Mouse (Mus musculus) intestine, embryonic 15.5 days (tissue): ENCODE results near the gene Nab2. TPM values are rescaled to one million over a fixed set of nuclear protein-coding genes. Genes with fewer than 3 reads are reported as not detected.
A peak's percentile ranks its signal among the peaks of the same experiment; 100 is the strongest.

Source experiments
- ATAC-seq: fragments of 200-750 bp; cut with Nextera tagmentation; 2 replicates; pipeline ENCODE4 v1.8.0; 2017; ENCODE audit warnings: moderate TSS enrichment, moderate library complexity
- H3K27ac ChIP-seq: fragments of 300-500 bp; sonication (generic); 2 replicates; pipeline ENCODE4 v1.5.1; 2015; ENCODE audit warnings: mild to moderate bottlenecking, inconsistent platforms
- H3K27me3 ChIP-seq: fragments of 300-500 bp; sonication (generic); replicated peaks from 2 replicates; pipeline ENCODE4 v1.6.1; 2015; ENCODE audit warnings: inconsistent platforms
- H3K36me3 ChIP-seq: fragments of 300-500 bp; sonication (generic); 2 replicates; pipeline ENCODE4 v1.6.1; 2015; ENCODE audit warnings: inconsistent platforms
- H3K4me1 ChIP-seq: fragments of 300-500 bp; sonication (generic); replicated peaks from 2 replicates; pipeline ENCODE4 v1.6.1; 2015; ENCODE audit warnings: inconsistent platforms
- H3K4me2 ChIP-seq: fragments of 300-500 bp; sonication (generic); replicated peaks from 2 replicates; pipeline ENCODE4 v1.6.1; 2015; ENCODE audit warnings: mild to moderate bottlenecking, inconsistent platforms
- H3K4me3 ChIP-seq: fragments of 300-500 bp; sonication (generic); replicated peaks from 2 replicates; pipeline ENCODE4 v1.5.1; 2015; ENCODE audit warnings: inconsistent platforms
- H3K9ac ChIP-seq: fragments of 300-500 bp; sonication (generic); 2 replicates; pipeline ENCODE4 v1.6.1; 2015; ENCODE audit warnings: inconsistent platforms
- H3K9me3 ChIP-seq: fragments of 300-500 bp; sonication (generic); 2 replicates; pipeline ENCODE4 v1.6.1; 2016; ENCODE audit warnings: inconsistent platforms
- WGBS: fragments of 180-500 bp; shearing (Covaris S2); methylation state at CpG from one replicate; pipeline ENCODE4 v1.1.7; 2015; 5-methylcytosine and 5-hydroxymethylcytosine counted together
- polyA plus RNA-seq: library from polyadenylated mRNA; unstranded; fragments of >200 nt; fragmentation: Nextera tagmentation; extraction: Ambion mirVana; gene quantifications from 2 replicates; pipeline ENCODE4 v1.2.1, GENCODE M21; 2015

The Nab2 gene
- 8.3 and 8.7 TPM in 2 replicates for polyA plus RNA-seq

DNA sequence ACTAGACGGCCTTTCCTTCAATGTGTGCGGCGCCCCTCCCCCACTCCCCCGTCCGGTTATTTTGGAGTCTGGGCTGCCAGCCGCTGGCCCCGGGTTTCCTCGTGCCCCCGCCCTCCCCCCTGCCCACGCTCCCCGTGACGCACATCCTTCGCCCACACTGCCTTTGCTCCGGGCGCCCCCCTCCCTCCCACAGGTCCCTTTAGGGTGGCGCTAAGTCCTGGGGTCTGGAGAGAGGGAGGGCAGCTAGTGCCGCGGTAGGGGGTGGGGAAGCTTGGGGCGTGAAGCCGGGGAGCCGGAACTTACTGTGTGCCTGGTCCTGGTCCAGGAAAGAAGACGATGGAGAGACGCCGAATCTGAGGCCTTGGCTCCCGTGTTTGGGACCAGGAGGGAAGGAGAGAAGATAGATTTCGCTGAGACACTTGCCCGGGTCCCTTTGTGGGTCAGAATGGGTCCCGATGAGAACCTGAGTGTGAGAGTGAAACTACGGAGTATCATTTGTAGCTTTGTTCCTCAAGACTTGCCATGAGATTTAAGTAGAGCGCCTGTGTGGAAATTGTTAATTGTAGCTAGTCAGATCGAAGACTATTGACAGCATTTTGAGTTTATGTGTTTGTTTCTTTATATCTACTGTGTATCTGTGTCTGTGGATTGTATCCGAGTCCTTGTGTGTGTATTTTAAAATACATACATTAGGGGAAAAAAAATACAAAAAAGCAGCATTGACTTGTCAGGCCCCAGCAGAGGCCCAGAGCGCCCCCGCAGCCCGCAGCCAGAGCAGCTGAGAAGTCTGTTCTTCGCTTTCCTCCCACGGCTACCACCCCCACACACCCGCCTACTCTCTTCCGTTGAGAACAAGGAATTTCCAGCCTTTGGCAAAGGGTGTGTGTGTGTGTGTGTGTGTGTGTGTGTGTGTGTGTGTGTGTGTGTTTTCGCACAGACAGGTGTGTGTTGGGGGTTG lies at the start of gene Nab2:
TSS of gene Nab2 (minus strand) at position 476 of the 958 bp plus-strand sequence.
- Histone ChIP-seq H3K4me3 (peak within 1 kb of the TSS; percentile 68), H3K4me2 (peak within 1 kb of the TSS; percentile 93), H3K4me1 (peaks cover 45% of the 10 kb centered on the region), H3K36me3 (no peaks in the 10 kb centered on the region), H3K27ac (peak within 1 kb of the TSS; percentile 97), H3K9ac (peak within 1 kb of the TSS; percentile 73), H3K9me3 (no peaks in the 10 kb centered on the region), H3K27me3 (peaks cover 4% of the 10 kb centered on the region; the same call in 1 of the 2 replicates)
- WGBS = 5% methylated on average over 39 of the region's 40 CpGs
- peak; percentile 51 for ATAC-seq

DNA sequence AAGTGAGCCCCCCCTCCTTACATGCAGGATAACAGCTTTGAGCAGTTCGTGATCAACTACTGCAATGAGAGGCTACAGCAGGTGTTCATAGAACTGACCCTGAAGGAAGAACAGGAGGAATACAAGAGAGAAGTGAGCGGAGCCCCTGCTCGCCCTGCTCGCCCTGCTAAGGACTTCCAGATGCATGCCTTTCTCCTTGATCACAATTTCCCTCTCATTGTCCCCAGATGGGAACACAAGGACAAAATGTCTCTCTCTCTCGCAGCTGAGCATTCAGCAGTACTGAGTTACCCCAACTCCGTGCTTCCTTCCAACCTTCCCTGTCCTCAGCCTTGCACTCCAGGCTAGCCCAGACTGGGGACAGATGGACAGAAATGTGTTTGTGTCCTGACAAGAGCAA lies 44.4 kb upstream of the Nab2 start:
- Histone ChIP-seq H3K4me3 (no peak overlapping the region), H3K27ac (no peak overlapping the region), H3K9ac (no peak overlapping the region), H3K4me2 (no peak overlapping the region), H3K36me3 (no peaks in the 10 kb centered on the region), H3K9me3 (no peaks in the 10 kb centered on the region), H3K4me1 (peaks cover 7% of the 10 kb centered on the region; the same call in 1 of the 2 replicates), H3K27me3 (no peaks in the 10 kb centered on the region)
- 86% methylated on average over 6 of the region's 6 CpGs for WGBS
- no peak for ATAC-seq

DNA sequence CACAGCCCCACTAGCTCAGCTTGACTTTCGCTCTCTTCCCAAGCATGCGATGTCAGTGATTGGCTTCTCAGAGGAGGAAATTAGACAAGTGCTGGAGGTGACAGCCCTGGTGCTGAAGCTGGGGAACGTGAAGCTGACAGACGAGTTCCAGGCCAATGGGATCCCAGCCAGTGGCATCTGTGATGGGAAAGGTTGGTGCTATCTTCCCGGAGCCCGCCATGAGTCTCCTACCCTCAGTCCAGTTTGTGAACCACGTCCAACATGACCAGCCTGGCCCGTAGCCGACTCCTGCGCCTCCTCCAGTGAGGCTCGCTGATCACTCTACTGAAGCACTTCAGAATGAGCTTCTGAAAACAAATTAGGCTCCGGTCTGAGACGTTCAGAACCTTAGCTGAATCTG lies 42.0 kb upstream of the Nab2 start:
- Histone ChIP-seq H3K9ac (no peak overlapping the region), H3K4me1 (no peaks in the 10 kb centered on the region; the same call in 1 of the 2 replicates), H3K4me2 (no peak overlapping the region), H3K9me3 (no peaks in the 10 kb centered on the region), H3K4me3 (no peak overlapping the region), H3K27ac (no peak overlapping the region), H3K27me3 (no peaks in the 10 kb centered on the region), H3K36me3 (no peaks in the 10 kb centered on the region)
- WGBS = 79% methylated on average over 13 of the region's 13 CpGs
- no peak for ATAC-seq

DNA sequence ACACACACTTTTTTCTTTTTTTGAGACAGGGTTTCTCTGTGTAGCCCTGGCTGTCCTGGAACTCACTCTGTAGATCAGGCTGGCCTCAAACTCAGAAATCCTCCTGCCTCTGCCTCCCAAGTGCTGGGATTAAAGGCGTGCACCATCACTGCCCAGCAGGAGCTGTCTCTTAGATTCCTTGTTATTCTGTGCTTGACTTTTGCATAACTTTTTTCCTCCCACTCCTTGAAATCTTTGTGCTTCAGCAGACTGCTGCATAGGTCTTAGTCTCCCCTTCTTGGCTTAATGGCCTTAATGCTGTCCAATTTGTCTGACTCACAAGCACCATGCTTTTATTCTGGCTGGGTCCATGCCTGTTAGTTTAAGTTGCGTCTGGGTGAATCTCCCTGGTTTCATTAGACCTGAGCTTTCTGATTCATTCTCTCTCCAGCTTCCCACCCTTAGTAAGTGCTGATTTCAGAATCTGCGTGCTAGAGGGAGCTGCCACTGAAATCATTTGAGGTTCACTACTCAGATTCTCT lies 40.5 kb upstream of the Nab2 start:
- ATAC-seq = no peak
- Histone ChIP-seq H3K9me3 (no peaks in the 10 kb centered on the region), H3K27me3 (no peaks in the 10 kb centered on the region), H3K36me3 (no peaks in the 10 kb centered on the region), H3K9ac (no peak overlapping the region), H3K4me2 (no peak overlapping the region), H3K4me1 (peaks cover 5% of the 10 kb centered on the region; the same call in 1 of the 2 replicates), H3K4me3 (no peak overlapping the region), H3K27ac (no peak overlapping the region)
- WGBS = 85% methylated on average over 3 of the region's 3 CpGs

DNA sequence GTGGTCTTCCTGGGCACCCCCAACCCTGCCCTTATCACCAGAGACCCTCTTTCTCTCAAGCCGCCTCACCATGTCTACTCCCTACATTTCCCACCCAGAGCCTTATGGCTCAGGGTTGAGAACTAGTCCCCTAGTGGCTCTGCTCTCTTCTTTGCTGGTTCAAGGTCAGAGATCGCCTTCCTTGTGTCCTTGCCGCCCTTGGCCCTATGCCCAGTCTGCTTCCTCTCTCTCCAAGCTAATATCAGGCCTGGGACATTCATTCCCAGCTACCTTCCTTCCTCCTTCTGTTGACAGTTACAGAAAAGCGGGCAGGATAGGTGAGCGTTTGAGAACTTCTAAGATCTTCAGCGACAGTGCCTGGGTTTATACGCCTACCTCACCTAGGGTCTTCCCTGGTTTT lies 39.4 kb upstream of the Nab2 start:
- Histone ChIP-seq H3K4me2 (no peak overlapping the region), H3K27ac (no peak overlapping the region), H3K4me1 (peaks cover 11% of the 10 kb centered on the region), H3K9me3 (no peaks in the 10 kb centered on the region), H3K27me3 (no peaks in the 10 kb centered on the region), H3K4me3 (no peak overlapping the region), H3K36me3 (no peaks in the 10 kb centered on the region), H3K9ac (no peak overlapping the region)
- ATAC-seq = no peak
- 78% methylated on average over 7 of the region's 7 CpGs for WGBS

DNA sequence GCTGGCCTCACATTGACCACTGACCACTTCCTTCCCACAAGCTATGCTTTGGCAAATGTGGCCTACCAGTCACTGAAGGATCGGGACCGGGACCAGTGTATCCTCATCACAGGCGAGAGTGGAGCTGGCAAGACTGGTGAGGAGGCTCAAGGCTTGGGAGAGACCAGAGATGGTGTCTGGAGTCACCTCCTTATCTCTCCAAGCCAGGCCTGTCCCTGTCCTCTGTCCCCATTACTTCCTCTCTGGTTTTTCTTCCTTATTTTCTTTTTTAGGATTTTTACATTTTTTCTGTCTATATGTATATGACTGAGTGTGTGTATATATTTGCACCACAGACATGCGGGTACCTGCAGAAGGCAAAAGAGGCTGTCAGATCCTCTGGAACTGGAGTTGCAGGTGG lies 37.4 kb upstream of the Nab2 start:
- no peaks in the 10 kb centered on the region for H3K36me3 ChIP-seq
- H3K27ac ChIP-seq = no peak overlapping the region
- H3K4me3 ChIP-seq = no peak overlapping the region
- WGBS = 93% methylated on average over 4 of the region's 4 CpGs
- H3K9me3 ChIP-seq = no peaks in the 10 kb centered on the region
- H3K27me3 ChIP-seq = no peaks in the 10 kb centered on the region
- H3K4me1 ChIP-seq = peaks cover 11% of the 10 kb centered on the region
- no peak overlapping the region for H3K4me2 ChIP-seq
- ATAC-seq = no peak
- no peak overlapping the region for H3K9ac ChIP-seq

DNA sequence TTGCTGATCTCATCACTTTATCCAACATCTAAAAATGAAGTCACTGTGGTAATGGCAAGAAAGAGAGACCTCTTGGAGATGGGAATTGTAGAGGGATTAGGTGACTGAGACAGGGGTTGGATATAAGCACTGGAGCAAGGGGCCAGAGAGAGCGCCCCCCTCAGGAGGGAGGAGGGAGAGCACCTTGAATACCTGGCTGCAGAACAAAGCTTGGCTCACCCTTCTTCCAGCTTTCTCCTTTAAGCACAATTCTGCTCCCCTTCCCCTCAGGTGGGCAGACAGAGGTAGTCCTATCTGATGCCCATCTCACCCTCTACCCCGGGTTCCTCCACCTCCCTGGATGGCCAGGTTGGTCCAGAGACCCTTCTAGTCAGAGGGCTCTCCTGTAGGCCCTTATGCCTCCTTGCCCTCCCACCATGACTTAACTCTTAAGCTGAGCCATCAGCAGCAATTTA lies 36.4 kb upstream of the Nab2 start, which contains the start of gene Myo1a:
TSS of gene Myo1a (plus strand) at position 405 of the 455 bp plus-strand sequence.
- H3K27me3 ChIP-seq = no peaks in the 10 kb centered on the region
- peaks cover 11% of the 10 kb centered on the region for H3K4me1 ChIP-seq
- ATAC-seq = no peak; the same call in 1 of the 2 replicates
- no peaks in the 10 kb centered on the region for H3K9me3 ChIP-seq
- H3K27ac ChIP-seq = peak within 1 kb of the TSS; percentile 62; the same call in 1 of the 2 replicates
- 55% methylated on average over 2 of the region's 2 CpGs for WGBS
- no peak within 1 kb of the TSS for H3K9ac ChIP-seq
- peak within 1 kb of the TSS; percentile 29 for H3K4me3 ChIP-seq
- no peaks in the 10 kb centered on the region for H3K36me3 ChIP-seq
- H3K4me2 ChIP-seq = peak within 1 kb of the TSS; percentile 40

DNA sequence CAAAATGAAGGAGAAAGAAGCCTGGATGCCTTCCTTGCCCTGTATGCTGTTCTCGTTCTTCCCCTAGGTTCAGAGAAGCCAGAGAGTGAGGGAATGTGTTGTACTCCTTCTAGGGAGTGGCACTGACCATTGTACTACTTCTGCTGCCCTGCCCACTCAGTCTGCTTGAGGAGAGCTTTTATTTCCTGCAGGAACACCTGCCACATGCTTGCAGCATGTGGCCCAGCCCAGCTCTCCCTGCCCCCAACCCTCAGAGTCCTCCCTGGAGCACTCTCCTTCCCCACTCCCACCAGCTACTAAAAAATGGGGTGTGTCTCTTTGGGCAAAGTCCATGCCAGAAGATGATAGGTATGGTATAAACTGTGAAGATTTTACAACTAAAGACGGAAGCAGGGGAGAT lies 35.9 kb upstream of the Nab2 start:
- H3K4me2 ChIP-seq = 0 out of 2 replicates have a peak overlapping the region, but pooled peaks have one; percentile 40
- H3K36me3 ChIP-seq = no peaks in the 10 kb centered on the region
- ATAC-seq = peak; percentile 86
- peak overlapping the region; percentile 62; the same call in 1 of the 2 replicates for H3K27ac ChIP-seq
- H3K4me3 ChIP-seq = 0 out of 2 replicates have a peak overlapping the region, but pooled peaks have one; percentile 29
- 32% methylated on average over 2 of the region's 2 CpGs for WGBS
- H3K27me3 ChIP-seq = no peaks in the 10 kb centered on the region
- peaks cover 11% of the 10 kb centered on the region for H3K4me1 ChIP-seq
- H3K9me3 ChIP-seq = no peaks in the 10 kb centered on the region
- no peak overlapping the region for H3K9ac ChIP-seq

DNA sequence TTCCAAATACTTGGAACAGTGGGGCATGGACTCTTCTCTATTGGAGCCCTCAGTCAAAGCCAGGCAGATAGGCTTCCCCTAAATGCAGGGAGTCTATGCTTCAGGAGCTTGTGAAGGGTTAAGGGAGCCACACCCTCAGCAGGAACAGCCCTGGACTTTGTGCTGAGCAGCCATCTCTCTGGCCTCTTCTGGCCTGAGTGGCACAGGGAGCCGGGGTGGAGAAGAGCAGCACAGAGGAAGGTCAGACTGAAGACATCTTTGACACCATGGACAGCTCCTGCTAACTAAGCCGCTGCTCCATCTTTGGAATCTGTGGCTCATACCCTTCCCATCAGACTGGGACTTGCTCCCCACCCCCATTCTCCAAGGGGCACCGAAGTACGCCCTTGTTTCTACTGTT lies 34.9 kb upstream of the Nab2 start:
- H3K27ac ChIP-seq = peak overlapping the region; percentile 62; the same call in 1 of the 2 replicates
- no peak overlapping the region for H3K9ac ChIP-seq
- no peaks in the 10 kb centered on the region for H3K36me3 ChIP-seq
- peak overlapping the region; percentile 29 for H3K4me3 ChIP-seq
- peak overlapping the region; percentile 29; the same call in 1 of the 2 replicates for H3K4me2 ChIP-seq
- peaks cover 11% of the 10 kb centered on the region for H3K4me1 ChIP-seq
- H3K9me3 ChIP-seq = no peaks in the 10 kb centered on the region
- peak; percentile 75 for ATAC-seq
- 38% methylated on average over 4 of the region's 4 CpGs for WGBS
- no peaks in the 10 kb centered on the region for H3K27me3 ChIP-seq

DNA sequence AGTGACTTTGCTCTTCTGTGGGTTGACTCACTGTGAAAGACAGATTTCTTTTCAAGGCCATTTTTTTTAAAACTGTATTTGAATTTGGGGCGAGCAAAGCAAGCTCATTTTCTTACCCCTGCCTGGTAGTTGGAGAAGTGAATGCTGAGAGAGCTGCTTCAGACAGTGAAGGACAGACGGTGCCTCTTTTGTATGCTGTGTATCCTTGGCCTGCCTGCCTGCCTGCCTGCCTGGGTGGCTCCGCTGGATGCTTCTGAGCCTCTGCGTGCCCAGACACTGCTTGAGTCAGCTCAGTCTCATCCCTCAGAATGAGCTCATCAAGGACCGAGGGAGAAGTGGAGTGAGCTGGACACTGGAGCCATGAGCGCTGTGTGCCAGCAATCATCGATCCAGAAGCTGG lies 30.6 kb upstream of the Nab2 start:
- Histone ChIP-seq H3K4me2 (no peak overlapping the region), H3K36me3 (peaks cover 20% of the 10 kb centered on the region; the same call in 1 of the 2 replicates), H3K27ac (no peak overlapping the region), H3K4me3 (no peak overlapping the region), H3K27me3 (no peaks in the 10 kb centered on the region), H3K4me1 (peaks cover 6% of the 10 kb centered on the region; the same call in 1 of the 2 replicates), H3K9ac (no peak overlapping the region), H3K9me3 (no peaks in the 10 kb centered on the region)
- ATAC-seq = no peak
- 91% methylated on average over 7 of the region's 7 CpGs for WGBS

DNA sequence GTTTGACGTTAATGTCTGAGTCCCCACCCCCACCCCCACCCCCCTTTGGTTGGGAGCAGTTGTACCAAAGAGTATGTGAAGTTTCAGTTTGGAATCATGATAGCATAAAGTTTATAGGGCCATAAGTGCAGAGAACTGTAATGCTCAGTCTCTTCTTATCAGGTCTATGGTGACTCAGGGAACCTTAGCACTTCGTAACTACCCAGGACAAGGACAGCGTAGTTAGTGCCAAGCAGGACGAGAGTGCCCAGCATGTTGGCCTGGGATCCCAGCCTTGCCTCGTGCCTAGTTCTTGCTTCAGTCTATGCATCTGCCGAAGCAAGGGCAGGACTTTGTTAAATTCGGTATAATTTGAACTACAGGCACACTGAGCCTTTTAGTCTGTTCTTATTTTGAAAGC lies 27.4 kb upstream of the Nab2 start:
- peak; percentile 51; the same call in 1 of the 2 replicates for ATAC-seq
- no peak overlapping the region for H3K4me2 ChIP-seq
- no peak overlapping the region for H3K9ac ChIP-seq
- WGBS = 78% methylated on average over 7 of the region's 7 CpGs
- no peaks in the 10 kb centered on the region for H3K9me3 ChIP-seq
- H3K27ac ChIP-seq = no peak overlapping the region
- H3K27me3 ChIP-seq = no peaks in the 10 kb centered on the region
- H3K36me3 ChIP-seq = peaks cover 20% of the 10 kb centered on the region; the same call in 1 of the 2 replicates
- no peak overlapping the region for H3K4me3 ChIP-seq
- H3K4me1 ChIP-seq = no peaks in the 10 kb centered on the region

DNA sequence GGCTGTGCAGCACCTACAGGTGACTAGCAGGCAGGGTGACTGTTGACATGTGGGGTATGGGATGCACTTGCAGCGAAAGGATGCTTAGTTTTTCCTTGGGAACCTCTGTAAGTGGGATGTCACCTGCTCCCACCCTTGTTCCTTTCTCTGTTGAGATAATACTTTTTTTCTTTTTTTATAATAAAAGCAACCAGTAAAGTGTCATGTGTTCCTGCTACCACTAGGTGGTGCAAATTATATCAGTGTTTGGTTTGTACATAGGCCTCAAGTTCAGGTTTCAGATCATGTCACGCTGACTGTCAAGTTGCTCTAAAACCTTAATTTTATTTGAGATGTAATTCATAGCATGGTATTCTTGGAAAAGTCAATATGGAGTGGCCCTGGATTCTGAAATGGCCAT lies 26.3 kb upstream of the Nab2 start:
- Histone ChIP-seq H3K4me2 (no peak overlapping the region), H3K27me3 (no peaks in the 10 kb centered on the region), H3K9ac (no peak overlapping the region), H3K36me3 (peaks cover 20% of the 10 kb centered on the region; the same call in 1 of the 2 replicates), H3K9me3 (no peaks in the 10 kb centered on the region), H3K27ac (no peak overlapping the region), H3K4me3 (no peak overlapping the region), H3K4me1 (no peaks in the 10 kb centered on the region)
- 48% methylated on average over 2 of the region's 2 CpGs for whole genome bisulfite sequencing
- peak; percentile 39; the same call in 1 of the 2 replicates for ATAC-seq
